Mouse (Mus musculus) lung, adult 2 months (tissue): ENCODE measurements around the gene Olfr559. TPM values are rescaled to one million over a fixed set of nuclear protein-coding genes. Genes with fewer than 3 reads are reported as not detected.

Experiments used
- DNase-seq: peaks from one replicate; pipeline ENCODE4 v3.0.0; 2022
- H3K4me1 ChIP-seq: fragments of 200-500 bp; 2 replicates; pipeline ENCODE4 v1.6.1; 2011; ENCODE audit warnings: low read length; ENCODE audit not compliant: control insufficient read depth, insufficient read depth
- H3K4me3 ChIP-seq: fragments of 200-500 bp; replicated peaks from 2 replicates; pipeline ENCODE3; 2011; ENCODE audit warnings: low read depth, mild to moderate bottlenecking, control low read depth, low read length; ENCODE audit errors: extremely low read depth
- CTCF ChIP-seq: fragments of 200-500 bp; IDR thresholded peaks from 2 replicates; pipeline ENCODE4 v1.5.1; 2011; ENCODE audit warnings: mild to moderate bottlenecking, low read length, control low read depth; ENCODE audit not compliant: insufficient read depth
- POLR2A ChIP-seq: fragments of 200-500 bp; IDR thresholded peaks from 2 replicates; pipeline ENCODE4 v1.6.1; 2011; ENCODE audit warnings: low read depth, mild to moderate bottlenecking, control low read depth, low read length, borderline replicate concordance; ENCODE audit errors: extremely low read depth
- WGBS: fragments of 180-500 bp; shearing (Covaris S2); methylation state at CpG from one replicate; pipeline ENCODE4 v1.1.7; 2018; 5-methylcytosine and 5-hydroxymethylcytosine counted together
- polyA plus RNA-seq: library from polyadenylated mRNA; depleted of rRNA; stranded (reverse); fragments of >200 nt; gene quantifications from 2 replicates; pipeline ENCODE4 v1.2.3, GENCODE M21; 2012; rRNA removed

Gene Olfr559
- not detected in 2 replicates for polyA plus RNA-seq

GRCm38 (mm10) chr7:102727391-102727790, at the start of gene Olfr559:
Olfr559 (minus strand) TSS chr7:102727491.
- Histone ChIP-seq H3K4me3 (no peak within 1 kb of the TSS), H3K4me1 (no peaks in the 10 kb centered on the region)
- DNase-seq: no peak
- TF ChIP-seq POLR2A (no peak), CTCF (no peak)

GRCm38 (mm10) chr7:102770921-102771320, 43.6 kb upstream of the Olfr559 start, which contains the start of gene Olfr561:
Olfr561 (plus strand) TSS chr7:102771221.
- no peak within 1 kb of the TSS for H3K4me3 ChIP-seq
- DNase-seq: no peak
- H3K4me1 ChIP-seq: no peaks in the 10 kb centered on the region
- TF ChIP-seq POLR2A: no peak
- TF ChIP-seq CTCF: no peak
- WGBS: 61% methylated on average over 2 of the region's 2 CpGs

GRCm38 (mm10) chr7:102759266-102759665, 32.0 kb upstream of the Olfr559 start, which contains the start of the genes Olfr560 and Olfr78:
Olfr560 (minus strand) TSS chr7:102759366.
Olfr78 (minus strand) TSS chr7:102759471.
- TF ChIP-seq CTCF (no peak), POLR2A (no peak)
- no peak for DNase-seq
- WGBS: 67% methylated on average over 4 of the region's 4 CpGs
- H3K4me1 ChIP-seq: no peaks in the 10 kb centered on the region
- H3K4me3 ChIP-seq: no peak within 1 kb of the TSS

- no peak overlapping the region for H3K4me3 ChIP-seq
- 17% methylated on average over 1 of the region's 1 CpGs for WGBS
- no peak for DNase-seq
- TF ChIP-seq CTCF (no peak), POLR2A (no peak)
- H3K4me1 ChIP-seq: no peaks in the 10 kb centered on the region
Observed at GRCm38 (mm10) chr7:102752086-102752485, 24.8 kb upstream of the Olfr559 start.

GRCm38 (mm10) chr7:102737705-102738104, 10.4 kb upstream of the Olfr559 start:
- TF ChIP-seq POLR2A (no peak), CTCF (no peak)
- DNase-seq: no peak
- Histone ChIP-seq H3K4me1 (no peaks in the 10 kb centered on the region), H3K4me3 (no peak overlapping the region)
- 39% methylated on average over 2 of the region's 2 CpGs for WGBS

- no peak for DNase-seq
- 13% methylated on average over 1 of the region's 1 CpGs for WGBS
- no peak for TF ChIP-seq POLR2A
- TF ChIP-seq CTCF: no peak
- Histone ChIP-seq H3K4me1 (no peaks in the 10 kb centered on the region), H3K4me3 (no peak overlapping the region)
Observed at GRCm38 (mm10) chr7:102733793-102734192, 6.5 kb upstream of the Olfr559 start.

- Histone ChIP-seq H3K4me1 (no peaks in the 10 kb centered on the region), H3K4me3 (no peak within 1 kb of the TSS)
- WGBS: 31% methylated on average over 1 of the region's 1 CpGs
- no peak for TF ChIP-seq POLR2A
- no peak for TF ChIP-seq CTCF
- no peak for DNase-seq
Observed at GRCm38 (mm10) chr7:102718970-102719369, 8.3 kb downstream of the Olfr559 start, which contains the start of gene Olfr33. Olfr33 (minus strand) TSS chr7:102719070.

GRCm38 (mm10) chr7:102701915-102702314, 25.4 kb downstream of the Olfr559 start, which contains the start of gene Olfr558:
Olfr558 (plus strand) TSS chr7:102702215.
- DNase-seq: no peak
- no peak within 1 kb of the TSS for H3K4me3 ChIP-seq
- H3K4me1 ChIP-seq: no peaks in the 10 kb centered on the region
- TF ChIP-seq POLR2A (no peak), CTCF (no peak)

- Histone ChIP-seq H3K4me3 (no peak overlapping the region), H3K4me1 (no peaks in the 10 kb centered on the region)
- 86% methylated on average over 7 of the region's 7 CpGs for WGBS
- TF ChIP-seq POLR2A (no peak), CTCF (no peak)
- DNase-seq: no peak
Observed at GRCm38 (mm10) chr7:102698461-102698860, 28.8 kb downstream of the Olfr559 start.

- TF ChIP-seq CTCF (peak; percentile 77), POLR2A (no peak)
Observed at GRCm38 (mm10) chr7:102695358-102696125, 31.7 kb downstream of the Olfr559 start, which contains the start of gene Olfr557. Olfr557 (plus strand) TSS chr7:102695910.

More at GRCm38 (mm10) chr7:102695358-102696125, 31.7 kb downstream of the Olfr559 start, which contains the start of gene Olfr557:
- Histone ChIP-seq H3K4me1 (no peaks in the 10 kb centered on the region), H3K4me3 (no peak within 1 kb of the TSS)
- DNase-seq: peak; percentile 12
- 70% methylated on average over 5 of the region's 5 CpGs for WGBS
